Mouse (Mus musculus) thymus, adult 2 months (tissue): ENCODE measurements at regions not wholly inside any gene's neighbourhood (a gene's known extent, or its start where the extent isn't known, plus 50 kb on each side); places are given as distances from the start of the nearest gene placed in this dataset.

ENCODE experiments used
- CTCF ChIP-seq: fragments of 200-500 bp; IDR thresholded peaks from 2 replicates; pipeline ENCODE4 v1.5.1; 2012; ENCODE audit warnings: mild to moderate bottlenecking, control low read depth, low read length, moderate library complexity, borderline replicate concordance; ENCODE audit not compliant: control insufficient read depth, poor library complexity, insufficient read depth; ENCODE audit errors: extremely low read depth
- POLR2A ChIP-seq: fragments of 200-500 bp; IDR thresholded peaks from 2 replicates; pipeline ENCODE4 v1.6.1; 2012; ENCODE audit warnings: mild to moderate bottlenecking, low read length, control low read depth, moderate library complexity; ENCODE audit not compliant: control insufficient read depth, poor library complexity, insufficient read depth; ENCODE audit errors: extremely low read depth

DNA sequence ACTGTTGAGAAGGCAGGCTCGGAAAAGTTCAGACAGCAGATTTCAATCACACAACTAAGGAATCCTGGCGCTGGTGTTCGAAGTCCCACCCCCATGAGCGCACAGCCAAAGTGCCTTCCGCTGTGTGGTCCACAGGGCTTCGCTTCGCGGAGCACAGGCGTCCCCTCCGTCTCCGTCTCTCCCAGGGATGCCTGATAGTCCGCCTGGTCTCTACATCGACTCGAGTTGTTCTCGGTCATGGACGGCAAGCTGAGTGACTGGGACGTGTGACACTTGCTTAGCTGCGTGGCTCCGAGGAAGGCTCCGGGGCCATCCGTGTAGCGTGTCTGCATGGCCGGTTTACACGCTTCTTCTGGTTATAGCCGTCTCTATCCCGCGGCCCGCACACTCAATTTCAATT is 224.0 kb downstream of the Gm26897 start:
- TF ChIP-seq POLR2A = no peak
- TF ChIP-seq CTCF = no peak
